Mouse (Mus musculus) midbrain, embryonic 15.5 days (tissue): ENCODE measurements at regions not wholly inside any gene's neighbourhood (a gene's known extent, or its start where the extent isn't known, plus 50 kb on each side); places are given as distances from the start of the nearest gene placed in this dataset.

Source experiments
- ATAC-seq: fragments of 200-750 bp; cut with Nextera tagmentation; replicated peaks from 2 replicates; pipeline ENCODE4 v1.8.0; 2017; ENCODE audit warnings: moderate TSS enrichment
- H3K27ac ChIP-seq: fragments of 300-500 bp; sonication (generic); 2 replicates; pipeline ENCODE4 v1.5.1; 2015; ENCODE audit warnings: mild to moderate bottlenecking, inconsistent platforms
- H3K27me3 ChIP-seq: fragments of 300-500 bp; sonication (generic); replicated peaks from 2 replicates; pipeline ENCODE4 v1.6.1; 2015; ENCODE audit warnings: inconsistent platforms
- H3K36me3 ChIP-seq: fragments of 300-500 bp; sonication (generic); replicated peaks from 2 replicates; pipeline ENCODE4 v1.6.1; 2015; ENCODE audit warnings: inconsistent platforms
- H3K4me1 ChIP-seq: fragments of 300-500 bp; sonication (generic); 2 replicates; pipeline ENCODE4 v1.6.1; 2015; ENCODE audit warnings: inconsistent platforms
- H3K4me2 ChIP-seq: fragments of 300-500 bp; sonication (generic); 2 replicates; pipeline ENCODE4 v1.6.1; 2015; ENCODE audit warnings: inconsistent platforms, mild to moderate bottlenecking, moderate library complexity
- H3K4me3 ChIP-seq: fragments of 300-500 bp; sonication (generic); 2 replicates; pipeline ENCODE4 v1.5.1; 2015; ENCODE audit warnings: mild to moderate bottlenecking, inconsistent platforms
- H3K9ac ChIP-seq: fragments of 300-500 bp; sonication (generic); 2 replicates; pipeline ENCODE4 v1.6.1; 2015; ENCODE audit warnings: mild to moderate bottlenecking, inconsistent platforms
- H3K9me3 ChIP-seq: fragments of 300-500 bp; sonication (generic); 2 replicates; pipeline ENCODE4 v1.6.1; 2016; ENCODE audit warnings: inconsistent platforms
- WGBS: fragments of 180-500 bp; shearing (Covaris S2); methylation state at CpG from one replicate; pipeline ENCODE4 v1.1.7; 2015; ENCODE audit warnings: mixed read lengths; 5-methylcytosine and 5-hydroxymethylcytosine counted together

DNA sequence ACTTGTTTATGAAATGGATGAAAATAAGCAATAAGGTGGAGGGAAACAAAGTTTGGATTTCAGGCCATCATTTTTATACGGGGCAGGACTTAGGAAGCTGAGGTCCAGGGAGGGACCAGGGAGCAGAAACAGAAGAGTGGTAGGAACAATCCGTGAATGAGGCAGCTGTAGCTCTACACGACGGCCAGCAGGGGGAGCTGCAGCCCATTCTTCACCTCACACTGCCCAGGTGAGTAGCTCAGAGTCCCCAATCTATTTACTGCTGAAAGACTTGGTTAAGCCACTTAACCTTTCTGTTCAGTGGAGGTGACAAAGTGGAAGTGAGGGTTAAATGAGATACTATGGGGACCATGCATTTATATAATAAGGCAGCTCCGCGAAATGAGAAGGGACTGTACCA is 225.7 kb downstream of the Gm45692 start:
- Histone ChIP-seq H3K4me1 (no peaks in the 10 kb centered on the region), H3K36me3 (no peaks in the 10 kb centered on the region), H3K9me3 (no peaks in the 10 kb centered on the region), H3K27ac (no peak overlapping the region), H3K9ac (no peak overlapping the region), H3K27me3 (no peaks in the 10 kb centered on the region), H3K4me2 (no peak overlapping the region), H3K4me3 (no peak overlapping the region)
- no peak for ATAC-seq
- WGBS = 34% methylated on average over 6 of the region's 6 CpGs

DNA sequence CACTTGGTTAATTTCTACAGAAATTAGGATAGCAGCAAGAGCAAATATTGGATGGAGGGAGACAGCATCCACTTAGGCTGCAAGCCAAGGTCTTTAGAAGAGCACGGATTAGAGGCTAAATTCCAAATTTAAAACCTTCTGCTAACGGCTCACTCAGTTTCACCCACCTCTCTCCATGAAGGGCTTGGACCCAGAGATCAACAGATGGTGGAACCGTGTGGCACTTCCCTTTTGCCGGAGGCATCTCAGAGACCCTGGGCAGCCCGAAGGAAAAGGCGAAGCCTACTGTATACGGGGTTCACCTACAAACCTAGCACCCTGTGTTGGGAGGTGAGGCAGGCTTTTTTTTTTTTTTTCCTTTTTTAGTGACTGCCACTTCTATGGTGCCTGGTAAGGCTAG is 229.9 kb downstream of the Gm45692 start:
- no peak overlapping the region for H3K4me2 ChIP-seq
- no peaks in the 10 kb centered on the region for H3K36me3 ChIP-seq
- no peaks in the 10 kb centered on the region for H3K9me3 ChIP-seq
- no peaks in the 10 kb centered on the region for H3K27me3 ChIP-seq
- ATAC-seq = no peak
- no peak overlapping the region for H3K9ac ChIP-seq
- H3K4me3 ChIP-seq = no peak overlapping the region
- no peak overlapping the region for H3K27ac ChIP-seq
- 86% methylated on average over 7 of the region's 7 CpGs for WGBS
- H3K4me1 ChIP-seq = 0 out of 2 replicates have a peak, but pooled peaks cover 11% of the 10 kb centered on the region

DNA sequence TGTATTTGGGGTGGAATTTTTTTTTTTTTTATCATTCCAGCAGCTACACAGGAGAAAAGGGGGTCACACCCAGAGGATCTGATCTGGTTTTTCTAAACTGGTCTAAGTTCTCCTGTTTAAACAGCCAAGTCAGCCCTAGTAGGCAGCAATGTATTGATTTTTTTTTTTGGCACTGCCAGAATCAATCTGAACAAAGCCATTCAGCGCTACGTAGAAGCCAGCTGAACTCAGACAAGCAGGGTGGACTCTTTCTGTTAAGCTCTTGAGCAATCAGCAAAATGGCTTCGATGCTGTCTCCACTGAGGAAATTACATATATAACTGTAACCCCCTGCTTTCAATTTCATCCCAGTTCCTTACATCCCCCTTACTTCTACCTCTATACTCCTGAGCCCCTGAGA is 230.5 kb downstream of the Gm45692 start:
- Histone ChIP-seq H3K4me3 (no peak overlapping the region), H3K4me1 (0 out of 2 replicates have a peak, but pooled peaks cover 11% of the 10 kb centered on the region), H3K36me3 (no peaks in the 10 kb centered on the region), H3K27ac (no peak overlapping the region), H3K27me3 (no peaks in the 10 kb centered on the region), H3K9me3 (no peaks in the 10 kb centered on the region), H3K9ac (no peak overlapping the region), H3K4me2 (no peak overlapping the region)
- 83% methylated on average over 3 of the region's 3 CpGs for WGBS
- no peak for ATAC-seq

DNA sequence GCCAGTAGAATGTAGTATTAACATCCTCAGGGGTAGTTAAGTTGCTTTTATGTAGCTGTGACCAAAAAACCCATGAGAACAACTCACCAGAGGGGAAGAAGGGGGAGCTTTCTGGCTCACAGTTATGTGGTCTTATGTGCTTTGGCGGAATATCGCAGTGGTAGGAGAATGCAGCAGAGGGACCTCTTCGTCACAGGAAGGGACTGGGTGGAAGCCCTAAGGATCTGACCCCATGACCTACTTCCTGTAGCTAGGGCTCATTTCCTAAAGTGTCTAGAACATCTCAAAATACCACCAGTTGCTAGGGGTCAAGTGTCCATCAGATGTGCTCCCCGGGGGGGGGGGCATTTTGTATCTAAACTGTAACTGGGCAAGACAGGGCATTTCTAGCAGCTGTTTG is 231.3 kb downstream of the Gm45692 start:
- Histone ChIP-seq H3K9me3 (no peaks in the 10 kb centered on the region), H3K36me3 (no peaks in the 10 kb centered on the region), H3K9ac (no peak overlapping the region), H3K27ac (no peak overlapping the region), H3K4me1 (0 out of 2 replicates have a peak, but pooled peaks cover 11% of the 10 kb centered on the region), H3K4me2 (no peak overlapping the region), H3K4me3 (no peak overlapping the region), H3K27me3 (no peaks in the 10 kb centered on the region)
- no peak for ATAC-seq
- WGBS = 93% methylated on average over 4 of the region's 4 CpGs

DNA sequence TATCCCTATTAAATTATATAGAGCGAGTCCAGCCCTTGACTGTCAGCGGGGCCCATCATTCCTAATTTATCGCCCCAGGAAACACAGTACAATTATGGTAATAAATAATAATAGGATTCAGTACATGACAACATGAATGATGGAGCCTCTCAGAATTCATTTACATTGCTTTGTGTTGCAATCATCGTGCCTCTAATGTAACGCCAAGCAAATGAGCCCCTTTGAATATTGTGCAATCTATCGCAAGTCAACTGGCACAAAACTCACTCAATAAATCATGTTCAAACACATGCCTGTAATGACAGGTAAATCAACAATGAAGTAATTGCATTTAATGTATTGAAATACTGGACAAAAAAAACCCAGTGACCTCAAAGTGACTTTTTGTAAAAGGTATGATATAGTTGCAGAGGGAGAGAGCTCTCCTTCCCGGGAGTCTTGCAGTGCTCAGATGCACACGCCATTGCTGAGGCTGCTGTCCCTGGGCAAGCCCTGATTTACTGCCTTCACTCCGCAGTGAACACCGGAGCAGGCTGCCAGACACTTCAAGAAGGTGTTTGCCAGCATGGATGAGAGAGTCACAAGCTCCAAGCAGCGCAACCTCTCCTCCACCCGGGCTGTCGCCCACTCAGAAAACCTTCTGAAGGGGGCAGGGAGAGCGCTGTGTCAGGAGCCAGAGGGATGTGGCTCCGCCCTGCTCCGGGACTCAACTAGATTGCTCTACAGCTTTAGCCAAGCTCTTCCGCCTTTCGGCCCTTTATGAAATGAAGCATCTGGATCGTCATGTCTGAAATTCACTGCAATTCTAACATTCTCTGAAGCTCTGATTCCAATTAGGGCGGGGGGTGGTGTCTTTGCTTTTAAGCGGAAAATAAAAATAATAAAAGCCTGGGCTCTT is 232.6 kb downstream of the Gm45692 start:
- Histone ChIP-seq H3K9ac (no peak overlapping the region; the same call in 1 of the 2 replicates), H3K36me3 (no peaks in the 10 kb centered on the region), H3K4me1 (0 out of 2 replicates have a peak, but pooled peaks cover 11% of the 10 kb centered on the region), H3K27ac (no peak overlapping the region), H3K4me3 (peak overlapping the region; percentile 8; the same call in 1 of the 2 replicates), H3K27me3 (no peaks in the 10 kb centered on the region), H3K4me2 (peak overlapping the region; percentile 39), H3K9me3 (no peaks in the 10 kb centered on the region)
- ATAC-seq = peak; percentile 52; the same call in 1 of the 2 replicates
- WGBS = 52% methylated on average over 21 of the region's 21 CpGs

GRCm38 (mm10) chr8:26352541-26353010 is 233.2 kb downstream of the Gm45692 start:
- Histone ChIP-seq H3K27me3 (no peaks in the 10 kb centered on the region), H3K9ac (no peak overlapping the region), H3K27ac (no peak overlapping the region), H3K4me3 (0 out of 2 replicates have a peak overlapping the region, but pooled peaks have one; percentile 8), H3K36me3 (no peaks in the 10 kb centered on the region), H3K4me2 (peak overlapping the region; percentile 39), H3K9me3 (no peaks in the 10 kb centered on the region), H3K4me1 (0 out of 2 replicates have a peak, but pooled peaks cover 11% of the 10 kb centered on the region)
- 69% methylated on average over 9 of the region's 9 CpGs for WGBS
- ATAC-seq = no peak

DNA sequence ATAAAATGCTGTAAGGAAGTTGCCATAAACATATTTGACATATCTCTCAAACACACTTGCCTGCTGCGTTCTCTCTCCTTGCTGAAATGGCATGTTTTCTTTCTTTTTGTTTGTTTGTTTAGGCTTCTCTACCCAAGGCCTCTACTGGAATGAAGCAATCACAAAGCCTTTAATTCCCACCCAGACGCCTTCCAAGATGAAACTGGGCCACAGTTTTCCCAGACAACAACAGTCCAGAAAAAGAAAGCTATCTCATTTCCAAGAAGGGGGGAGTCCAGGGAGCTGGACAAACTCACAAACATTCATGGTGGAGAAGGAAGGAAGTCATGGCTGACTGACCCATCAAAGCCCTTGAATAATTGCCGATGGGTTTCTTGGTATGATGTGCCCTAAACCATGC is 234.1 kb downstream of the Gm45692 start:
- H3K9ac ChIP-seq = no peak overlapping the region
- WGBS = 73% methylated on average over 3 of the region's 3 CpGs
- no peaks in the 10 kb centered on the region for H3K9me3 ChIP-seq
- ATAC-seq = no peak
- H3K27ac ChIP-seq = no peak overlapping the region
- H3K36me3 ChIP-seq = no peaks in the 10 kb centered on the region
- H3K4me1 ChIP-seq = 0 out of 2 replicates have a peak, but pooled peaks cover 11% of the 10 kb centered on the region
- no peak overlapping the region for H3K4me2 ChIP-seq
- H3K4me3 ChIP-seq = no peak overlapping the region
- H3K27me3 ChIP-seq = no peaks in the 10 kb centered on the region

- Histone ChIP-seq H3K36me3 (no peaks in the 10 kb centered on the region), H3K9ac (no peak overlapping the region), H3K4me1 (0 out of 2 replicates have a peak, but pooled peaks cover 11% of the 10 kb centered on the region), H3K4me2 (no peak overlapping the region), H3K4me3 (no peak overlapping the region), H3K27me3 (no peaks in the 10 kb centered on the region), H3K9me3 (no peaks in the 10 kb centered on the region), H3K27ac (no peak overlapping the region)
- ATAC-seq = no peak
- WGBS = 62% methylated on average over 4 of the region's 4 CpGs
Measured at GRCm38 (mm10) chr8:26354516-26354915, 235.2 kb downstream of the Gm45692 start.

GRCm38 (mm10) chr8:26356801-26357200 is 237.5 kb downstream of the Gm45692 start:
- H3K9me3 ChIP-seq = no peaks in the 10 kb centered on the region
- 0 out of 2 replicates have a peak, but pooled peaks cover 6% of the 10 kb centered on the region for H3K4me1 ChIP-seq
- no peak overlapping the region for H3K4me3 ChIP-seq
- no peaks in the 10 kb centered on the region for H3K27me3 ChIP-seq
- no peak overlapping the region for H3K4me2 ChIP-seq
- H3K27ac ChIP-seq = no peak overlapping the region
- WGBS = 90% methylated on average over 8 of the region's 8 CpGs
- no peaks in the 10 kb centered on the region for H3K36me3 ChIP-seq
- no peak overlapping the region for H3K9ac ChIP-seq
- no peak for ATAC-seq

DNA sequence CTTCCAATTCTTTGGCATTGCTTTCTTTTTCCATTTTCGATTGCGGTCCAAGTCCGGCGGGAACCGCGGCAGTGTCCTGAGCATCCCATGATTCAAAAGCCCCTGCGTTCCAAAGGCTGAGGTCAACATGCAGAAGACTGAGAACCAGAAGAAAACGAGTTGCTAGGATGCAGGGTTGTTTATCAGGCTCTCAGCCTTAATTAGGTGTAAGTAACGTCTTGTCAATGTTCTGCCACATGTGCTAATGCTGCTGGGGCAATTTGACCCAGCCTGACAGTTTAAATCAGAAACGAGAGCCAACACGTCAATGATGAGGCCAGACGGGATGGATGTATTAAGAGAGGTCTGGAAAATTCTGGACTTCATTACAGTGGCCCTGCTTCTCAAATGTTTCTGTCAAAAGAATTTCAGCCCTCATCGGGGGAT is 239.4 kb downstream of the Gm45692 start:
- Histone ChIP-seq H3K4me1 (no peaks in the 10 kb centered on the region), H3K27me3 (no peaks in the 10 kb centered on the region), H3K36me3 (no peaks in the 10 kb centered on the region), H3K4me3 (no peak overlapping the region), H3K27ac (no peak overlapping the region), H3K9me3 (no peaks in the 10 kb centered on the region), H3K9ac (no peak overlapping the region), H3K4me2 (no peak overlapping the region)
- 82% methylated on average over 13 of the region's 13 CpGs for WGBS
- no peak for ATAC-seq

- no peaks in the 10 kb centered on the region for H3K9me3 ChIP-seq
- no peaks in the 10 kb centered on the region for H3K36me3 ChIP-seq
- no peaks in the 10 kb centered on the region for H3K4me1 ChIP-seq
- no peak overlapping the region for H3K4me3 ChIP-seq
- no peak overlapping the region for H3K4me2 ChIP-seq
- H3K9ac ChIP-seq = no peak overlapping the region
- no peak for ATAC-seq
- 88% methylated on average over 5 of the region's 5 CpGs for WGBS
- H3K27ac ChIP-seq = no peak overlapping the region
- no peaks in the 10 kb centered on the region for H3K27me3 ChIP-seq
Measured at GRCm38 (mm10) chr8:26362366-26362765, 243.0 kb downstream of the Gm45692 start.

GRCm38 (mm10) chr8:26363616-26364015 is 244.3 kb downstream of the Gm45692 start:
- H3K36me3 ChIP-seq = no peaks in the 10 kb centered on the region
- no peak overlapping the region for H3K4me3 ChIP-seq
- H3K9ac ChIP-seq = no peak overlapping the region
- no peak overlapping the region for H3K4me2 ChIP-seq
- WGBS = 83% methylated on average over 4 of the region's 4 CpGs
- H3K27ac ChIP-seq = no peak overlapping the region
- no peaks in the 10 kb centered on the region for H3K4me1 ChIP-seq
- ATAC-seq = no peak
- H3K9me3 ChIP-seq = no peaks in the 10 kb centered on the region
- no peaks in the 10 kb centered on the region for H3K27me3 ChIP-seq
